Mouse (Mus musculus): ENCODE measurements around the gene Ikzf4. TPM values are rescaled to one million over a fixed set of nuclear protein-coding genes. Genes with fewer than 3 reads are reported as not detected.
"Not testable (repeated sequence)": the region's sequence is repeated elsewhere in the genome, so short reads cannot be mapped to it uniquely, and the experiment has no call there.

Gene Ikzf4
- total RNA-seq, 2 experiments from 2014 or later: 3.8 to 4.1 TPM

- no peak for DNase-seq (ENCODE audit: low spot score in 2 of 2)
These were observed 4.9 kb downstream of the Ikzf4 start for GRCm38 (mm10) chr10:128640891-128641290.

- no peak for DNase-seq (ENCODE audit: low spot score in 2 of 2)
These were observed 5.8 kb downstream of the Ikzf4 start for GRCm38 (mm10) chr10:128639999-128640398.

GRCm38 (mm10) chr10:128637011-128637410 is 8.8 kb downstream of the Ikzf4 start:
- DNase-seq (ENCODE audit: low spot score in 2 of 2): no peak

GRCm38 (mm10) chr10:128636561-128636960 is 9.2 kb downstream of the Ikzf4 start:
- DNase-seq (ENCODE audit: low spot score in 2 of 2): no peak

- DNase-seq (ENCODE audit: low spot score in 2 of 2): no peak
These were observed 10.1 kb downstream of the Ikzf4 start for GRCm38 (mm10) chr10:128635697-128636096.

GRCm38 (mm10) chr10:128631571-128631970 is 14.2 kb downstream of the Ikzf4 start:
- DNase-seq (ENCODE audit: low spot score in 2 of 2): no peak

- DNase-seq (ENCODE audit: low spot score in 2 of 2): not testable (repeated sequence)
These were observed 15.5 kb downstream of the Ikzf4 start for GRCm38 (mm10) chr10:128630306-128630705.

GRCm38 (mm10) chr10:128629746-128630145 is 16.0 kb downstream of the Ikzf4 start:
- DNase-seq (ENCODE audit: low spot score in 2 of 2): no peak

GRCm38 (mm10) chr10:128627398-128628317 is 18.1 kb downstream of the Ikzf4 start:
- no peak for DNase-seq (ENCODE audit: low spot score in 2 of 2)

GRCm38 (mm10) chr10:128626311-128627310 is 19.2 kb downstream of the Ikzf4 start, which contains the start of gene Rps26:
Gene Rps26, minus strand, starts transcription at chr10:128626747.
- DNase-seq (ENCODE audit: low spot score in 2 of 2): peak; percentile 68 to 73

- no peak for DNase-seq (ENCODE audit: low spot score in 2 of 2)
These were observed 20.4 kb downstream of the Ikzf4 start for GRCm38 (mm10) chr10:128625287-128625894.

GRCm38 (mm10) chr10:128623106-128623613 is 22.6 kb downstream of the Ikzf4 start:
- not testable (repeated sequence) for DNase-seq (ENCODE audit: low spot score in 2 of 2)

- DNase-seq (ENCODE audit: low spot score in 2 of 2): no peak
These were observed 23.1 kb downstream of the Ikzf4 start for GRCm38 (mm10) chr10:128622702-128623101.

GRCm38 (mm10) chr10:128621986-128622520 is 23.7 kb downstream of the Ikzf4 start:
- no peak for DNase-seq (ENCODE audit: low spot score in 2 of 2)

GRCm38 (mm10) chr10:128620241-128620640 is 25.6 kb downstream of the Ikzf4 start:
- no peak for DNase-seq (ENCODE audit: low spot score in 2 of 2)

- DNase-seq (ENCODE audit: low spot score in 2 of 2): not testable (repeated sequence)
These were observed 26.6 kb downstream of the Ikzf4 start for GRCm38 (mm10) chr10:128619148-128619547.

- no peak for DNase-seq (ENCODE audit: low spot score in 2 of 2)
These were observed 27.2 kb downstream of the Ikzf4 start for GRCm38 (mm10) chr10:128618570-128618969.

GRCm38 (mm10) chr10:128615798-128616448 is 29.9 kb downstream of the Ikzf4 start:
- not testable (repeated sequence) for DNase-seq (ENCODE audit: low spot score in 2 of 2)

GRCm38 (mm10) chr10:128614934-128615333 is 30.9 kb downstream of the Ikzf4 start:
- no peak for DNase-seq (ENCODE audit: low spot score in 2 of 2)

- DNase-seq (ENCODE audit: low spot score in 2 of 2): not testable (repeated sequence)
These were observed 32.0 kb downstream of the Ikzf4 start for GRCm38 (mm10) chr10:128613820-128614219.
